Mouse (Mus musculus) ES-Bruce4 (cell line): ENCODE measurements around the gene Krtap28-10.

ENCODE experiments used
- CTCF ChIP-seq: IDR thresholded peaks from one replicate; pipeline ENCODE4 v1.8.1; 2011; ENCODE audit warnings: low read depth, low read length
- EP300 ChIP-seq: IDR thresholded peaks from 2 replicates; pipeline ENCODE4 v1.6.1; 2011; ENCODE audit warnings: low read depth, low read length; ENCODE audit not compliant: insufficient read depth
- POLR2A ChIP-seq: IDR thresholded peaks from one replicate; pipeline ENCODE4 v1.8.1; 2011; ENCODE audit warnings: low read length; ENCODE audit not compliant: insufficient read depth

DNA sequence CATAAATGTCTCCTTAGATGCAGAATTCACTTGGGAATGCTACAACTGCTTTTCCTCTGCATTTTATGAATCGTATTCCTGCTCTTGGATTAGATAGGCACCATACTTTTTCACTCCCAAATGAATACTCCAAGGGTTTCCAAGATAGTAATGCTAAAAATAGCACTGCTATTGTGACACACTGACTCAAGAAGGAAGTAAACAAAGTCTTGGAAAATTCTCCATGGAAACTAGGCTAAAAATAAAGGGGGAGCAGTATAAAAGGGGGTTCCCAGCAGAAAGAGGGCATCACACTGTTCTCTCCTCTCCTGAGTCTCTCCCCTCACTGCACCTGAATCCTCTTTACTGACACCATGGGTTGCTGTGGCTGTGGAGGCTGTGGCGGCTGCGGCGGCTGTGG is 18.4 kb upstream of the Krtap28-10 start, which contains the start of gene Krtap28-13:
- TF ChIP-seq CTCF (no peak), EP300 (no peak), POLR2A (no peak)
